14 mouse cellular contexts compared by ENCODE assay signal in the genomic region with DNA sequence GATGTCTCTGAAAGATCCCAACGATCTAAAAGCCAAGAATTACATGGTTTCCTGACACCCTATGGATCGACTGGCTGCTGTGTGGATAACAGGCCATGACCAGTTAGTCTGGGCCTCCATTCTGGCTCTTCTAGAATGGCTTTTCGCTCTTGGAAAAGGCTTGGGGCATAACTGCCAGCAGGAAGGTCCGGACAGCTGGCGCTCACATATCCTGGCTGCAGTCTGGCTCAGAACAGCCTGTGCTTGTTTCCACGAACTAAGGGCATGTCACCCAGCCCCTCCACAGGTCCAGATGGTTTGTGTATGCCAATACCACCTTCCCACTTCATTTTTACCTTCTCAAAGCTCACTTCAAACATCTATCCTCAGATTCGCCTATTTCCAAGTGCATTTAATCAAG. TPM values are rescaled to one million over a fixed set of nuclear protein-coding genes. Genes with fewer than 3 reads are reported as not detected.
A peak's percentile ranks its signal among the peaks of the same experiment; 100 is the strongest.
DNase-seq lines count a peak whose midpoint lies in the region.
"Had no signal": no experiment of that assay in that cellular context is flagged by ENCODE, and none has a peak within 500 bp of the region (broad histone marks: within the 10 kb centered on the region; RNA-seq: fewer than 3 reads in every experiment).

No protein-coding gene starts in this region.

- H3K36me3 ChIP-seq in heart, embryonic 10.5 days = no peaks in the 10 kb centered on the region
- H3K36me3 ChIP-seq: embryonic facial prominence, embryonic 15.5 days; midbrain, embryonic 10.5 days; neural tube, embryonic 13.5 days had no signal

- H3K4me1 ChIP-seq in heart, embryonic 10.5 days = peaks cover 75% of the 10 kb centered on the region

- DNase-seq in heart, adult 18-20 months = peak; percentile 44 to 75
- DNase-seq in heart, postnatal 36 days = no peak
- DNase-seq in brain, adult 2 months (ENCODE audit: low read depth, low spot score) = peak; percentile 95
- peak; percentile 79 to 86 for DNase-seq in cerebellum, adult 18-20 months
- no peak for DNase-seq in heart, embryonic 10.5 days (ENCODE audit: low spot score)
- DNase-seq in embryo, embryonic 11 days = no peak
- DNase-seq in adrenal gland, postnatal 14 days = no peak
- DNase-seq: kidney, adult 8-10 months; lung, embryonic 14.5 days; right cerebral cortex, adult 18-20 months; thymus, postnatal 14 days had no signal

- intact Hi-C loops in heart, postnatal 36 days (cut with DNase I) = no loop called here

- no peaks in the 10 kb centered on the region for H3K27me3 ChIP-seq in heart, embryonic 10.5 days (ENCODE audit: insufficient read depth, poor library complexity, severe bottlenecking)
- H3K27me3 ChIP-seq: embryonic facial prominence, embryonic 15.5 days; neural tube, embryonic 13.5 days had no signal

- H3K27ac ChIP-seq in heart, embryonic 10.5 days = peak overlapping the region; percentile 67; the same call in 1 of the 2 replicates
- H3K27ac ChIP-seq: embryonic facial prominence, embryonic 15.5 days; midbrain, embryonic 10.5 days; neural tube, embryonic 13.5 days had no signal

- WGBS in heart, embryonic 10.5 days = 76% methylated on average over 7 of the region's 7 CpGs

- H3K9me3 ChIP-seq in heart, embryonic 10.5 days = no peaks in the 10 kb centered on the region
- H3K9me3 ChIP-seq: embryonic facial prominence, embryonic 15.5 days; midbrain, embryonic 10.5 days; neural tube, embryonic 13.5 days had no signal

- H3K4me3 ChIP-seq in heart, embryonic 10.5 days = no peak overlapping the region
- H3K4me3 ChIP-seq: embryonic facial prominence, embryonic 15.5 days; midbrain, embryonic 10.5 days; neural tube, embryonic 13.5 days had no signal

RNA-seq across cellular contexts. Expression of gene Homer2, which starts 22.0 kb away (rescaled TPM):
- total RNA-seq in heart, adult 18-20 months (2021) = 10 to 100 TPM; 83.1 to 84.1 TPM
- 100 to 1,000 TPM in 1 of 2 experiments, 10 to 100 TPM in 1; 89.6 to 108 TPM for total RNA-seq in heart, postnatal 36 days (2021)
- polyA plus RNA-seq in heart, embryonic 10.5 days (2016; fragmentation: Nextera tagmentation; extraction: Ambion mirVana) = 119 and 154 TPM in 2 replicates
- total RNA-seq in adrenal gland, postnatal 14 days (2021) = 2.5 and 3.8 TPM in 2 replicates

Comparison
In these comparisons a context has a peak if more than half of its experiments do, and no peak if none do; other contexts are left out.
1. DNase-seq: peak in heart, adult 18-20 months (2 of 2), brain, adult 2 months (single experiment) and cerebellum, adult 18-20 months (2 of 2); none in heart, postnatal 36 days (0 of 2), heart, embryonic 10.5 days (single experiment), embryo, embryonic 11 days (single experiment) and adrenal gland, postnatal 14 days (single experiment).
2. RNA of gene Homer2, which starts 22.0 kb away (total RNA-seq): 89.6 to 108 TPM in heart, postnatal 36 days and 83.1 to 84.1 TPM in heart, adult 18-20 months; 2.5 to 3.8 TPM in adrenal gland, postnatal 14 days; every median in the first group is over 10 times any median in the second.